Mouse (Mus musculus): ENCODE results near the gene Cuedc2. TPM values are rescaled to one million over a fixed set of nuclear protein-coding genes. Genes with fewer than 3 reads are reported as not detected.

Gene Cuedc2
- polyA plus RNA-seq, 1 experiment from 2014 or later = 300 TPM

DNA sequence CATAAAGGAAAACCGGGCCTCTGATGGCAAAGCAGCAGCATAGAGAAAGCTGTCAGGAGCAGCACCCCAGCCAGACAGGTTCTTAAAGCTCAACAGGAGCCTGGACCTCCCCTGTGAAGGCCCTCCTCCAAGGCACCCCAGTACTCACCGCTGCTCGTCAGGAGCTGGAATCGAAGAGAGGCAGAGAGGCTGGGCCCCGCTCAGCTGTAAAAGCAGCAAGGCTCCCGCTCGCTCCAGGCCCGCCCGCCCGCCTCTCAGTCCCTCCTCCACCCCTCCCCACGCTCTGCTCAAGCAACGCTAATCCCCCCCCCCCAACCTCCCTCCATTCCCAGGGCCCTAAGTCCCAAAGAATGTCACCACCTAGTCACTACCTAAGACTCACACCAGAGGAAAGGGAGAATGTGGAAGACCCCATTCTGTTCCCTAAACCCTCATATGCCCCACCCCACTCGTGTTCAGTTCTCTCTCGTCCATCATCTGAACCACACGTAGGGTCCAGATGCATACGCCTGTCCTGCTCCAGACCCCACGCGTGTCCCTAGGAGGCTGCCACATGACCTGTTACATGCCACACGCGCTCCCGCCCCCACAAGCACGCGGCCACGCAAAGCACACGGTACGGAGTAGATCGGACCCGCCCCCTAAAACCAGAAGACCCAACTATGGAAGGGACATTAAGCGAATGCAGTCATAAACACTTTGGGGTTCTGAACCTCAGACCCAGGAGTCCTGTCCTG is 12.3 kb downstream of the Cuedc2 start:
- Histone ChIP-seq H3K4me2 (ENCODE audit: low read length) (peak overlapping the region; percentile 99), H3K27ac (replicated peaks; ENCODE audit: low read depth, low read length) (peak overlapping the region; percentile 97), H3K9me3 (ENCODE audit: control insufficient read depth, low read length) (no peaks in the 10 kb centered on the region), H3K36me3 (ENCODE audit: control insufficient read depth, insufficient read depth, low read length) (peaks cover 16% of the 10 kb centered on the region), H3K9ac (replicated peaks; ENCODE audit: low read length) (peak overlapping the region; percentile 38), H3K4me1 (ENCODE audit: control insufficient read depth, insufficient read depth, low read length) (peaks cover 46% of the 10 kb centered on the region), H3K27me3 (ENCODE audit: control insufficient read depth, insufficient read depth, low read length) (no peaks in the 10 kb centered on the region), H3K4me3 (replicated peaks; ENCODE audit: low read depth, low read length) (peak overlapping the region; percentile 67)
- 3% methylated on average over 29 of the region's 29 CpGs for WGBS
- DNase-seq = peak; percentile 72
- ATAC-seq (ENCODE audit: low FRiP score, low TSS enrichment) = no peak

DNA sequence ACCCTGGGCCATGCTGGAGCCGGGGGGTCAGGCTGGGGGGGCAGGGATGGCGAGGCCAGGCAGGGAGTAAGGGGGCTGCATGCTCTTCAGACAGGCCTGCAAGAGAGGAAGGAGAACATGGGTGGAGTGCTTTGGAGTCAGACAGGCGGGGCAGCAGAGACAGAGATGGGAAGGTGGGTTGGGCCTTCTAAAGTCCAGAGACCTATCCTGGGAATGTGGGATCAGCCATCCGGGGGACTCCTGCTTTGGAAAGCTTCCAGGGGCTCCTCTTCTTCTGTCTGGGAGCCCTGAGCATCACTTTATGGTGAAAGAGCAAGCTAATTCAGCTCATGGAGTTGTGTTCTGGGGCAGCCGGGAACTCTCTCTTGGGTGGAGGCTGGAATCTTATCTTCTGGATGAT is 13.6 kb downstream of the Cuedc2 start:
- ATAC-seq (ENCODE audit: low FRiP score, low TSS enrichment) = no peak
- DNase-seq = no peak
- Histone ChIP-seq H3K9ac (replicated peaks; ENCODE audit: low read length) (peak overlapping the region; percentile 7; the same call in 1 of the 2 replicates), H3K27ac (replicated peaks; ENCODE audit: low read depth, low read length) (no peak overlapping the region), H3K4me3 (replicated peaks; ENCODE audit: low read depth, low read length) (peak overlapping the region; percentile 67), H3K9me3 (ENCODE audit: control insufficient read depth, low read length) (no peaks in the 10 kb centered on the region), H3K4me1 (ENCODE audit: control insufficient read depth, insufficient read depth, low read length) (peaks cover 51% of the 10 kb centered on the region), H3K27me3 (ENCODE audit: control insufficient read depth, insufficient read depth, low read length) (0 out of 2 replicates have a peak, but pooled peaks cover 2% of the 10 kb centered on the region), H3K36me3 (ENCODE audit: control insufficient read depth, insufficient read depth, low read length) (peaks cover 5% of the 10 kb centered on the region; the same call in 1 of the 2 replicates), H3K4me2 (ENCODE audit: low read length) (peak overlapping the region; percentile 99)
- WGBS = 77% methylated on average over 5 of the region's 5 CpGs

DNA sequence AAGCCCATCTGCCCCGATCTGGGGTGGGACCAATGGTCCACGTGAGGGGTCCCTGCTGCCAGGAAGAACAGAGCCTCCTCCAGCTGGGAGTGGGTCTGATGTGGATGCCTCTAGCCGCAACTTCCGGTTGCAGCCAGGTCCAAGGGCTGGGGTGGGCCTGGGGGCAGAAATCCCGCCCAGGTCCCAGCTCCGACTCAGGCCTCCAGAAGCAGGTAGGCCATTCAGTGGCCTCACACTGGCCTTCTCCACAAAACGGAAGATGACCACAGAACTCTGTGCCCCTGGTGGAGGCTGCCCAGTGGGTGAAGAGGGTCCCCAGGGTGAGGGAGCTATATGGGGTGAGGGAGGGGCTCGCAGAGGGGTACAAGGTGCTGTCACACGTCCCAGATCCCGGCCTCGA is 14.1 kb downstream of the Cuedc2 start:
- no peak overlapping the region for H3K4me3 ChIP-seq (replicated peaks; ENCODE audit: low read depth, low read length)
- ATAC-seq (ENCODE audit: low FRiP score, low TSS enrichment) = no peak
- 0 out of 2 replicates have a peak, but pooled peaks cover 6% of the 10 kb centered on the region for H3K27me3 ChIP-seq (ENCODE audit: control insufficient read depth, insufficient read depth, low read length)
- no peak overlapping the region for H3K27ac ChIP-seq (replicated peaks; ENCODE audit: low read depth, low read length)
- H3K9ac ChIP-seq (replicated peaks; ENCODE audit: low read length) = peak overlapping the region; percentile 7; the same call in 1 of the 2 replicates
- peak overlapping the region; percentile 99 for H3K4me2 ChIP-seq (ENCODE audit: low read length)
- peaks cover 50% of the 10 kb centered on the region for H3K4me1 ChIP-seq (ENCODE audit: control insufficient read depth, insufficient read depth, low read length)
- peaks cover 5% of the 10 kb centered on the region; the same call in 1 of the 2 replicates for H3K36me3 ChIP-seq (ENCODE audit: control insufficient read depth, insufficient read depth, low read length)
- no peaks in the 10 kb centered on the region for H3K9me3 ChIP-seq (ENCODE audit: control insufficient read depth, low read length)
- DNase-seq = no peak
- 82% methylated on average over 11 of the region's 11 CpGs for WGBS

DNA sequence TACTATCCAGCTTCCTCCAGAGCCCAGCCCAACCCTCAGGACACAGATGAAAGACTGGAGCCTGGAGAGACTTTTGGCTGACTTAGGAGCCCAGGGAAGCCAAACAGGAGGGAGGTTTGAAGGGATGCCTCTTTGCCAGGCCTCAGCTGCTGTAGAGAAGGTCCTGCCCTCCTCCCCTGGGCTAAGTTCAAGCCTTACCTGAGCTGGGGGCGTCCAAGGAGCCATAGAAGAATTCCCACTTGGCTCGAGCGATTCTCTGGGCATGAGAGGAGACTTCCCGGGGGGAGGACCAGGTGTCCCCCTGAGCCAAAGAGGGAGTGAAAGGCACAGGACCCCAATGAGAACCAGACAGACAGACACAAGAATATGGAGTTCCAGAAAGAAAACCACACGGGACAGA is 14.8 kb downstream of the Cuedc2 start:
- WGBS = 76% methylated on average over 5 of the region's 5 CpGs
- H3K9me3 ChIP-seq (ENCODE audit: control insufficient read depth, low read length) = no peaks in the 10 kb centered on the region
- H3K27me3 ChIP-seq (ENCODE audit: control insufficient read depth, insufficient read depth, low read length) = 0 out of 2 replicates have a peak, but pooled peaks cover 6% of the 10 kb centered on the region
- H3K4me3 ChIP-seq (replicated peaks; ENCODE audit: low read depth, low read length) = no peak overlapping the region
- DNase-seq (no peak), ATAC-seq (ENCODE audit: low FRiP score, low TSS enrichment) (no peak)
- 0 out of 2 replicates have a peak overlapping the region, but pooled peaks have one; percentile 10 for H3K4me2 ChIP-seq (ENCODE audit: low read length)
- H3K36me3 ChIP-seq (ENCODE audit: control insufficient read depth, insufficient read depth, low read length) = peaks cover 5% of the 10 kb centered on the region; the same call in 1 of the 2 replicates
- H3K9ac ChIP-seq (replicated peaks; ENCODE audit: low read length) = no peak overlapping the region; the same call in 1 of the 2 replicates
- peaks cover 52% of the 10 kb centered on the region for H3K4me1 ChIP-seq (ENCODE audit: control insufficient read depth, insufficient read depth, low read length)
- H3K27ac ChIP-seq (replicated peaks; ENCODE audit: low read depth, low read length) = no peak overlapping the region

DNA sequence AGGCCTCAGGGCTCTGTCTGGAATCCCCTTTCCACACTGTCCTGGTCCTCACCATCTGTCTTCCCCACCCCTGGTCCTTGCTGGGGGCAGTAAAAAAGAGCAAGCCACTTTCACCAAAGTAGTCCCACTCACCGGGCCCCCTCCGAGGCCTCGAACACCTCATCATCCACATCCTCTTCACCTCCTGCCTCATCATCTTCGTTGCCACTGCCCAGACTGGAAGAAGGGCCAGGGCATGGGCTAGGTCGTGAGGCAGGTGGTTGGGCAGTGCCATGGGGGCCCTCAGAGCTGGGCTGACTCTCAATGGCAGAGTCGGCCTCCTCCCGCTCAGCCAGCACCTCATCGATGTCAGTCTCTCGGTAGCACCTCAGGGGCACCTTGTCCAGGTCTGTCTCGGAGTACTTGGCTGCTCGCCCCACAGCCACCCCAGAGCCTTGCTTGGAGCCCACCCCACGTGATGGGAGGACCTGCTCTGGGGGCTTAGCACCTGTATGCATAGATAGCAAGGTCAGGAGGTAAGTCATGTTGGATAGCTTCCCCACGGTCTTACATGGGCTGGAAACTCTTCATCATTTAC is 15.4 kb downstream of the Cuedc2 start:
- Histone ChIP-seq H3K27me3 (ENCODE audit: control insufficient read depth, insufficient read depth, low read length) (peaks cover 9% of the 10 kb centered on the region; the same call in 1 of the 2 replicates), H3K9me3 (ENCODE audit: control insufficient read depth, low read length) (no peaks in the 10 kb centered on the region), H3K9ac (replicated peaks; ENCODE audit: low read length) (no peak overlapping the region; the same call in 1 of the 2 replicates), H3K27ac (replicated peaks; ENCODE audit: low read depth, low read length) (peak overlapping the region; percentile 78), H3K36me3 (ENCODE audit: control insufficient read depth, insufficient read depth, low read length) (peaks cover 5% of the 10 kb centered on the region; the same call in 1 of the 2 replicates), H3K4me1 (ENCODE audit: control insufficient read depth, insufficient read depth, low read length) (peaks cover 58% of the 10 kb centered on the region), H3K4me2 (ENCODE audit: low read length) (peak overlapping the region; percentile 44), H3K4me3 (replicated peaks; ENCODE audit: low read depth, low read length) (no peak overlapping the region)
- DNase-seq (no peak), ATAC-seq (ENCODE audit: low FRiP score, low TSS enrichment) (no peak)
- WGBS = 86% methylated on average over 13 of the region's 13 CpGs

DNA sequence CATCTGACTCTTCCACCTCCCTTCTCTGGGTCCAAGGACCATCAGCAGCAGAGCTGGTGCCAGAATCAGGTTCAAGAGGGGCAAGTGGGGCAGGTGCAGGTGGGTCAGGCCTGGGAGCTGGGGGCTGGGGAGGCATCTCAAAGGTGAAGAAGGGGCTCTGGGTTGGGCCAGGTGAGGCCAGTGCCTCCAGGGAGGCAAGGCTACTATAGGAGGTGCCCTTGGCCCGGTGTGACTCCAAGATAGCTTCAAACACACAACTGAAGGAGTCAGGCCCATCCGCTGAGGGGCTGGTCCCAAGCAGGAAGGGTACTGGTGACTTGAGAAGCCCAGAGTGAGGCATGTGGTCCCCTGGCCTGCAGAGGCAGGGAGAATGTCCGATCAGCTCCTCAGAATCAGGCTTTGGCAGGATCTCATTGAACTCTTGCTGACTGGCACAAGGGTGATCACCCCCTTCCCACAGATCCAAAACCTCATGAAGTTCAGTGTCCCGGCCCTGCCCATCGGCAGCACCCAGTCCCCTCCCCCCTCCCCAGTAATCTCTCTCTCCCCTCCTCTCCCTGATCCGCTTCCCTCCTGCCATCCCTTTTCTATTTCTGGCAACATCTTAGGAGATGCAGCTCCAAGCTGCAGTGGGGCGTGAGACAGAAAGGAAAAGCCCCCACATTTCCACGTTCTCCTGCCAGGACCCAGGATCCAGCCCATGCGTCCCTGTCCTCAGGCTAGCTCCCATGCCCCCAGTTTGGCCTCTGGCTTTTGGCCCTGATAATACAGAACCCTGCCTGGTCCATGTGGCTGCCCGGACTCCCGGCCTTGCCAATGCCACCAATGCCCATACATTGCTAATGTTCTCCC is 16.1 kb downstream of the Cuedc2 start:
- Histone ChIP-seq H3K27ac (replicated peaks; ENCODE audit: low read depth, low read length) (peak overlapping the region; percentile 78), H3K9me3 (ENCODE audit: control insufficient read depth, low read length) (no peaks in the 10 kb centered on the region), H3K4me1 (ENCODE audit: control insufficient read depth, insufficient read depth, low read length) (peaks cover 56% of the 10 kb centered on the region), H3K4me3 (replicated peaks; ENCODE audit: low read depth, low read length) (no peak overlapping the region), H3K9ac (replicated peaks; ENCODE audit: low read length) (peak overlapping the region; percentile 18; the same call in 1 of the 2 replicates), H3K36me3 (ENCODE audit: control insufficient read depth, insufficient read depth, low read length) (peaks cover 5% of the 10 kb centered on the region; the same call in 1 of the 2 replicates), H3K27me3 (ENCODE audit: control insufficient read depth, insufficient read depth, low read length) (peaks cover 14% of the 10 kb centered on the region), H3K4me2 (ENCODE audit: low read length) (peak overlapping the region; percentile 44)
- no peak for DNase-seq
- no peak for ATAC-seq (ENCODE audit: low FRiP score, low TSS enrichment)
- 55% methylated on average over 11 of the region's 11 CpGs for WGBS

DNA sequence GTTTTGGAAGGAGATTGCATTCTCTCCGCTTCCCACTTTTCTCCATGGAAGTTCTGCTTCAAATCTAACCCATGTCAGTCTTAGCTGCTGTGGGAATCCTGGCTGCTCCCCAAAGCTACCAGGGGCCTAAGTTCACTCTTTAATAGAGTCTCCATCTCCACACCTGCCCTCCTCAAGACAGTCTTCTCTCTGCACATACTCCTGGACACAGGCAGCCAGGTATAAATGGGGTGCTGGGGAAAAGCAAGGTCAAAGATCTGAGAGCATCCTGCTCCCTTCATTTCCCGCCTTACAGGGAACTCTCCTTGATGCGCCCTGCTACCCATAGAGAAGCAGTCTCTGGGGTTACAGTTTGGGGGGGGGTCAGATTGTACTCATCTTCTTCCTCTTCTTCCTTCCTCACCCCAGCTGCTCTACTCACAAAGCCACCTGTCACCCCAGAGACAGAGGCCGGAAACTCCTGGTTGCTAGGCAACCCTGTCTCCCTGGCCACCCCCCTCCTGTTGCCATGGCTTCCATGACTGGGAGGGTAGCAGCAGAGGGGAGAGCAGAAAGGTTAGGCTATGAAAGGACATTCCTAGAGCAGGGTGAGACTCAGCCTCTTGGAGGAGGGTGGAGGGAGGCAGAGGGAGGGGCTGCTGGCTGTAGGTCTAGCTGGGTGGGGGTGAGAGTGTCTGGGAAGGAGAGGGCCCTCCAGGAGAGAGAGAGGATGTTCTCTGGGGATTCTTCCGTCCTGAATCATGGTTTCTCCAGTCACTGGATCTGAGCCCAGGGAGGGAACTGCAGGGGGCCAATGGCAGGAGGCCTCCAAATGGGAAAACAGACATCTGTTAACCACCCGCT is 17.2 kb downstream of the Cuedc2 start:
- peak overlapping the region; percentile 44 for H3K4me2 ChIP-seq (ENCODE audit: low read length)
- H3K4me1 ChIP-seq (ENCODE audit: control insufficient read depth, insufficient read depth, low read length) = peaks cover 57% of the 10 kb centered on the region
- H3K36me3 ChIP-seq (ENCODE audit: control insufficient read depth, insufficient read depth, low read length) = peaks cover 5% of the 10 kb centered on the region; the same call in 1 of the 2 replicates
- H3K27ac ChIP-seq (replicated peaks; ENCODE audit: low read depth, low read length) = peak overlapping the region; percentile 78
- no peak overlapping the region for H3K4me3 ChIP-seq (replicated peaks; ENCODE audit: low read depth, low read length)
- ATAC-seq (ENCODE audit: low FRiP score, low TSS enrichment) (peak; percentile 74), DNase-seq (peak; percentile 86)
- peaks cover 24% of the 10 kb centered on the region for H3K27me3 ChIP-seq (ENCODE audit: control insufficient read depth, insufficient read depth, low read length)
- 18% methylated on average over 6 of the region's 6 CpGs for WGBS
- no peaks in the 10 kb centered on the region for H3K9me3 ChIP-seq (ENCODE audit: control insufficient read depth, low read length)
- H3K9ac ChIP-seq (replicated peaks; ENCODE audit: low read length) = no peak overlapping the region; the same call in 1 of the 2 replicates
